Mouse (Mus musculus): Measurements from ENCODE around the gene Pbx1. TPM values are rescaled to one million over a fixed set of nuclear protein-coding genes. Genes with fewer than 3 reads are reported as not detected.

The Pbx1 gene
- total RNA-seq, 1 experiment = 10.0 TPM

GRCm38 (mm10) chr1:168240386-168240785 lies 191.7 kb downstream of the Pbx1 start:
- Histone ChIP-seq H3K27ac (ENCODE audit: insufficient read depth, low read depth, low read length, poor library complexity, severe bottlenecking) (no peak overlapping the region), H3K4me1 (ENCODE audit: control insufficient read depth in 2 of 2, insufficient read depth in 2 of 2, low read length in 2 of 2, poor library complexity in 1 of 2) (no peaks in the 10 kb centered on the region)

GRCm38 (mm10) chr1:168236101-168236500 lies 196.0 kb downstream of the Pbx1 start:
- DNase-seq (ENCODE audit: low read depth, low spot score) = no peak
- H3K4me1 ChIP-seq (ENCODE audit: control insufficient read depth in 2 of 2, insufficient read depth in 2 of 2, low read length in 2 of 2, poor library complexity in 1 of 2) = no peaks in the 10 kb centered on the region
- H3K4me3 ChIP-seq (ENCODE audit: insufficient read depth in 1 of 2, low read depth in 1 of 2, low read length in 2 of 2, poor library complexity in 1 of 2, severe bottlenecking in 1 of 2) = no peak overlapping the region
- H3K9me3 ChIP-seq (ENCODE audit: control insufficient read depth, insufficient read depth, low read depth, low read length) = no peaks in the 10 kb centered on the region
- TF ChIP-seq MAFK (IDR thresholded peaks at IDR 0.05; ENCODE audit: insufficient read depth, low read depth, low read length) = no peak
- no peak for TF ChIP-seq ZNF384 (IDR thresholded peaks at IDR 0.05; ENCODE audit: low read depth, low read length)
- TF ChIP-seq CHD2 (IDR thresholded peaks at IDR 0.05; ENCODE audit: low read depth, low read length) = no peak
- no peaks in the 10 kb centered on the region for H3K36me3 ChIP-seq (ENCODE audit: control insufficient read depth, insufficient read depth, low read length, poor library complexity, severe bottlenecking)
- in situ Hi-C loops (cut with MboI; ENCODE audit: low sequenced_read_pairs in 2 of 2, unreplicated experiment in 2 of 2) = no loop called here
- no peak overlapping the region for H3K27ac ChIP-seq (ENCODE audit: insufficient read depth, low read depth, low read length, poor library complexity, severe bottlenecking)
- H3K9ac ChIP-seq (ENCODE audit: insufficient read depth, low read depth, low read length, poor library complexity, severe bottlenecking) = no peak overlapping the region

More at GRCm38 (mm10) chr1:168240386-168240785, 191.7 kb downstream of the Pbx1 start:
- no peak for DNase-seq (ENCODE audit: low read depth, low spot score)
- H3K9ac ChIP-seq (ENCODE audit: insufficient read depth, low read depth, low read length, poor library complexity, severe bottlenecking) = no peak overlapping the region
- H3K4me3 ChIP-seq (ENCODE audit: insufficient read depth in 1 of 2, low read depth in 1 of 2, low read length in 2 of 2, poor library complexity in 1 of 2, severe bottlenecking in 1 of 2) = no peak overlapping the region
- no peaks in the 10 kb centered on the region for H3K36me3 ChIP-seq (ENCODE audit: control insufficient read depth, insufficient read depth, low read length, poor library complexity, severe bottlenecking)
- TF ChIP-seq ZC3H11A (IDR thresholded peaks at IDR 0.05; ENCODE audit: borderline replicate concordance, low read depth, low read length) = no peak
- TF ChIP-seq HCFC1 (IDR thresholded peaks at IDR 0.05; ENCODE audit: borderline replicate concordance, insufficient read depth, low read length) = no peak
- TF ChIP-seq ZNF384 (IDR thresholded peaks at IDR 0.05; ENCODE audit: low read depth, low read length) = no peak
- TF ChIP-seq MAFK (IDR thresholded peaks at IDR 0.05; ENCODE audit: insufficient read depth, low read depth, low read length) = no peak
- TF ChIP-seq CHD2 (IDR thresholded peaks at IDR 0.05; ENCODE audit: low read depth, low read length) = no peak
- in situ Hi-C loops (cut with MboI; ENCODE audit: low sequenced_read_pairs in 2 of 2, unreplicated experiment in 2 of 2) = no loop called here
- no peaks in the 10 kb centered on the region for H3K9me3 ChIP-seq (ENCODE audit: control insufficient read depth, insufficient read depth, low read depth, low read length)

GRCm38 (mm10) chr1:168234355-168234754 lies 197.7 kb downstream of the Pbx1 start:
- in situ Hi-C loops (cut with MboI; ENCODE audit: low sequenced_read_pairs in 2 of 2, unreplicated experiment in 2 of 2) = no loop called here
- Histone ChIP-seq H3K27ac (ENCODE audit: insufficient read depth, low read depth, low read length, poor library complexity, severe bottlenecking) (no peak overlapping the region), H3K9ac (ENCODE audit: insufficient read depth, low read depth, low read length, poor library complexity, severe bottlenecking) (no peak overlapping the region), H3K4me1 (ENCODE audit: control insufficient read depth in 2 of 2, insufficient read depth in 2 of 2, low read length in 2 of 2, poor library complexity in 1 of 2) (no peaks in the 10 kb centered on the region), H3K36me3 (ENCODE audit: control insufficient read depth, insufficient read depth, low read length, poor library complexity, severe bottlenecking) (no peaks in the 10 kb centered on the region), H3K9me3 (ENCODE audit: control insufficient read depth, insufficient read depth, low read depth, low read length) (no peaks in the 10 kb centered on the region), H3K4me3 (ENCODE audit: insufficient read depth in 1 of 2, low read depth in 1 of 2, low read length in 2 of 2, poor library complexity in 1 of 2, severe bottlenecking in 1 of 2) (no peak overlapping the region)
- DNase-seq (ENCODE audit: low read depth, low spot score) = no peak
- TF ChIP-seq ZNF384 (IDR thresholded peaks at IDR 0.05; ENCODE audit: low read depth, low read length) = no peak
- TF ChIP-seq CHD2 (IDR thresholded peaks at IDR 0.05; ENCODE audit: low read depth, low read length) = no peak
- TF ChIP-seq ZC3H11A (IDR thresholded peaks at IDR 0.05; ENCODE audit: borderline replicate concordance, low read depth, low read length) = no peak
- no peak for TF ChIP-seq HCFC1 (IDR thresholded peaks at IDR 0.05; ENCODE audit: borderline replicate concordance, insufficient read depth, low read length)
- TF ChIP-seq MAFK (IDR thresholded peaks at IDR 0.05; ENCODE audit: insufficient read depth, low read depth, low read length) = no peak

- Histone ChIP-seq H3K9ac (ENCODE audit: insufficient read depth, low read depth, low read length, poor library complexity, severe bottlenecking) (no peak overlapping the region), H3K9me3 (ENCODE audit: control insufficient read depth, insufficient read depth, low read depth, low read length) (no peaks in the 10 kb centered on the region), H3K4me3 (ENCODE audit: insufficient read depth in 1 of 2, low read depth in 1 of 2, low read length in 2 of 2, poor library complexity in 1 of 2, severe bottlenecking in 1 of 2) (no peak overlapping the region), H3K36me3 (ENCODE audit: control insufficient read depth, insufficient read depth, low read length, poor library complexity, severe bottlenecking) (no peaks in the 10 kb centered on the region), H3K27ac (ENCODE audit: insufficient read depth, low read depth, low read length, poor library complexity, severe bottlenecking) (no peak overlapping the region), H3K4me1 (ENCODE audit: control insufficient read depth in 2 of 2, insufficient read depth in 2 of 2, low read length in 2 of 2, poor library complexity in 1 of 2) (no peaks in the 10 kb centered on the region)
- TF ChIP-seq CHD2 (IDR thresholded peaks at IDR 0.05; ENCODE audit: low read depth, low read length) (no peak), HCFC1 (IDR thresholded peaks at IDR 0.05; ENCODE audit: borderline replicate concordance, insufficient read depth, low read length) (no peak), ZNF384 (IDR thresholded peaks at IDR 0.05; ENCODE audit: low read depth, low read length) (no peak), MAFK (IDR thresholded peaks at IDR 0.05; ENCODE audit: insufficient read depth, low read depth, low read length) (no peak), ZC3H11A (IDR thresholded peaks at IDR 0.05; ENCODE audit: borderline replicate concordance, low read depth, low read length) (no peak)
- no peak for DNase-seq (ENCODE audit: low read depth, low spot score)
- in situ Hi-C loops (cut with MboI; ENCODE audit: low sequenced_read_pairs in 2 of 2, unreplicated experiment in 2 of 2) = no loop called here
These were observed 198.9 kb downstream of the Pbx1 start for GRCm38 (mm10) chr1:168233182-168233581.

All from ES-E14 (cell line).